In genomic region chr10:61475594-61476439, GRCm38 (mm10) we compare ENCODE assay signal across 8 mouse cellular contexts. TPM values are rescaled to one million over a fixed set of nuclear protein-coding genes. Genes with fewer than 3 reads are reported as not detected.
DNase-seq lines count a peak whose midpoint lies in the region; ATAC-seq and TF ChIP-seq lines count a peak whose summit lies in the region.

TSS of gene Lrrc20 (plus strand) at chr10:61475801.

- H3K9ac ChIP-seq in heart, embryonic 12.5 days: peak within 1 kb of the TSS; percentile 73
- peak within 1 kb of the TSS; percentile 63 for H3K9ac ChIP-seq in kidney, postnatal 0 days (ENCODE audit: low read depth, low read length)
- H3K9ac ChIP-seq in liver, embryonic 11.5 days (ENCODE audit: low read depth, low read length): peak within 1 kb of the TSS; percentile 83
- peak within 1 kb of the TSS; percentile 34 for H3K9ac ChIP-seq in stomach, embryonic 14.5 days (replicated peaks; ENCODE audit: low read depth, low read length)

- WGBS in heart, embryonic 12.5 days: under 1% methylated on average over 70 of the region's 70 CpGs
- under 1% methylated on average over 69 of the region's 70 CpGs for WGBS in kidney, postnatal 0 days
- WGBS in liver, embryonic 11.5 days: under 1% methylated on average over 66 of the region's 70 CpGs
- WGBS in stomach, embryonic 14.5 days: under 1% methylated on average over 70 of the region's 70 CpGs

- H3K27ac ChIP-seq in heart, embryonic 12.5 days (ENCODE audit: poor library complexity, severe bottlenecking): peak within 1 kb of the TSS; percentile 78
- H3K27ac ChIP-seq in kidney, postnatal 0 days: peak within 1 kb of the TSS; percentile 51; the same call in 1 of the 2 replicates
- peak within 1 kb of the TSS; percentile 77 for H3K27ac ChIP-seq in liver, embryonic 11.5 days (ENCODE audit: low read depth, low read length)
- H3K27ac ChIP-seq in stomach, embryonic 14.5 days (ENCODE audit: low read length): no peak within 1 kb of the TSS

- H3K9me3 ChIP-seq in heart, embryonic 12.5 days (replicated peaks): no peaks in the 10 kb centered on the region
- H3K9me3 ChIP-seq in kidney, postnatal 0 days (replicated peaks; ENCODE audit: low read length): no peaks in the 10 kb centered on the region
- no peaks in the 10 kb centered on the region for H3K9me3 ChIP-seq in liver, embryonic 11.5 days (ENCODE audit: control insufficient read depth, low read length)
- H3K9me3 ChIP-seq in stomach, embryonic 14.5 days (ENCODE audit: control insufficient read depth, low read depth, low read length): no peaks in the 10 kb centered on the region

- DNase-seq in CD4-positive helper T cell, adult 2 months (ENCODE audit: low read depth, low spot score): peak; percentile 98
- peak; percentile 89 for DNase-seq in brain, embryonic 18.5 days (ENCODE audit: low read depth, low spot score)
- peak; percentile 97 for DNase-seq in kidney, postnatal 0 days (ENCODE audit: low spot score)
- DNase-seq in liver, embryonic 11.5 days (ENCODE audit: low spot score): peak; percentile 93
- peak; percentile 96 for DNase-seq in naive thymus-derived CD4-positive, alpha-beta T cell, adult 2 months (ENCODE audit: low read depth)

- peak within 1 kb of the TSS; percentile 77 for H3K4me3 ChIP-seq in heart, embryonic 12.5 days
- H3K4me3 ChIP-seq in kidney, postnatal 0 days (replicated peaks; ENCODE audit: low read depth, low read length): peak within 1 kb of the TSS; percentile 71
- H3K4me3 ChIP-seq in liver, embryonic 11.5 days (ENCODE audit: low read depth, low read length): peak within 1 kb of the TSS; percentile 73
- peak within 1 kb of the TSS; percentile 73 for H3K4me3 ChIP-seq in stomach, embryonic 14.5 days (ENCODE audit: low read depth, low read length)

- no peaks in the 10 kb centered on the region for H3K36me3 ChIP-seq in heart, embryonic 12.5 days
- H3K36me3 ChIP-seq in kidney, postnatal 0 days (ENCODE audit: insufficient read depth, low read length): no peaks in the 10 kb centered on the region
- no peaks in the 10 kb centered on the region for H3K36me3 ChIP-seq in liver, embryonic 11.5 days (ENCODE audit: control insufficient read depth, insufficient read depth, low read length)
- H3K36me3 ChIP-seq in stomach, embryonic 14.5 days (ENCODE audit: control insufficient read depth, insufficient read depth, low read length): no peaks in the 10 kb centered on the region

- peak within 1 kb of the TSS; percentile 91 for H3K4me2 ChIP-seq in heart, embryonic 12.5 days
- peak within 1 kb of the TSS; percentile 96 for H3K4me2 ChIP-seq in kidney, postnatal 0 days (ENCODE audit: low read length)
- peak within 1 kb of the TSS; percentile 94 for H3K4me2 ChIP-seq in liver, embryonic 11.5 days
- H3K4me2 ChIP-seq in stomach, embryonic 14.5 days (replicated peaks; ENCODE audit: low read depth, low read length): peak within 1 kb of the TSS; percentile 95

- TF ChIP-seq CTCF in kidney, postnatal 0 days (IDR thresholded peaks at IDR 0.05; ENCODE audit: low read depth): peak; percentile 22

- H3K27me3 ChIP-seq in heart, embryonic 12.5 days (replicated peaks): no peaks in the 10 kb centered on the region
- H3K27me3 ChIP-seq in kidney, postnatal 0 days (ENCODE audit: insufficient read depth, low read length): no peaks in the 10 kb centered on the region
- H3K27me3 ChIP-seq in liver, embryonic 11.5 days (replicated peaks; ENCODE audit: control insufficient read depth, insufficient read depth, low read length): no peaks in the 10 kb centered on the region
- H3K27me3 ChIP-seq in stomach, embryonic 14.5 days (ENCODE audit: control insufficient read depth, insufficient read depth, low read length): no peaks in the 10 kb centered on the region

- peak; percentile 96 for ATAC-seq in erythroid progenitor cell, adult 5-6 weeks (replicated peaks; ENCODE audit: low FRiP score, poor library complexity, severe bottlenecking)
- peak; percentile 99 for ATAC-seq in heart, embryonic 12.5 days (ENCODE audit: insufficient number of reproducible peaks, low FRiP score)
- peak; percentile 94 for ATAC-seq in kidney, postnatal 0 days (replicated peaks; ENCODE audit: low FRiP score, low read depth)
- peak; percentile 98 for ATAC-seq in liver, embryonic 11.5 days (replicated peaks; ENCODE audit: low FRiP score)
- ATAC-seq in stomach, embryonic 14.5 days (ENCODE audit: insufficient number of reproducible peaks, insufficient read depth, low FRiP score, low read depth): peak; percentile 96

- H3K4me1 ChIP-seq in heart, embryonic 12.5 days (replicated peaks): peaks cover 24% of the 10 kb centered on the region
- H3K4me1 ChIP-seq in kidney, postnatal 0 days (replicated peaks; ENCODE audit: insufficient read depth, low read length): peaks cover 4% of the 10 kb centered on the region; the same call in 1 of the 2 replicates
- peaks cover 6% of the 10 kb centered on the region; the same call in 1 of the 2 replicates for H3K4me1 ChIP-seq in liver, embryonic 11.5 days (replicated peaks; ENCODE audit: control insufficient read depth, insufficient read depth, low read length)
- H3K4me1 ChIP-seq in stomach, embryonic 14.5 days (ENCODE audit: control insufficient read depth, insufficient read depth, low read length): no peaks in the 10 kb centered on the region

RNA-seq across cellular contexts. Expression of gene Lrrc20, which starts in this region (rescaled TPM):
- 2.2 and 5.4 TPM in 2 replicates for total RNA-seq in erythroid progenitor cell, adult 5-6 weeks (2015; ENCODE audit: low replicate concordance)
- 2.5 and 2.6 TPM in 2 replicates for total RNA-seq in erythroid progenitor cell, adult 5-6 weeks (2017; ENCODE audit: low replicate concordance)
- polyA plus RNA-seq in heart, embryonic 12.5 days (2016; fragmentation: Nextera tagmentation; extraction: Ambion mirVana): 12.6 and 13.3 TPM in 2 replicates
- 5.7 and 6.4 TPM in 2 replicates for polyA plus RNA-seq in kidney, postnatal 0 days (2015; fragmentation: Nextera tagmentation; extraction: Ambion mirVana)
- 12.0 and 14.1 TPM in 2 replicates for polyA plus RNA-seq in liver, embryonic 11.5 days (2014; fragmentation: Nextera tagmentation; extraction: Ambion mirVana)
- polyA plus RNA-seq in stomach, embryonic 14.5 days (2014; fragmentation: Nextera tagmentation; extraction: Ambion mirVana): 5.3 and 6.9 TPM in 2 replicates
